ENCODE assay signal across 9 mouse cellular contexts in the genomic region with DNA sequence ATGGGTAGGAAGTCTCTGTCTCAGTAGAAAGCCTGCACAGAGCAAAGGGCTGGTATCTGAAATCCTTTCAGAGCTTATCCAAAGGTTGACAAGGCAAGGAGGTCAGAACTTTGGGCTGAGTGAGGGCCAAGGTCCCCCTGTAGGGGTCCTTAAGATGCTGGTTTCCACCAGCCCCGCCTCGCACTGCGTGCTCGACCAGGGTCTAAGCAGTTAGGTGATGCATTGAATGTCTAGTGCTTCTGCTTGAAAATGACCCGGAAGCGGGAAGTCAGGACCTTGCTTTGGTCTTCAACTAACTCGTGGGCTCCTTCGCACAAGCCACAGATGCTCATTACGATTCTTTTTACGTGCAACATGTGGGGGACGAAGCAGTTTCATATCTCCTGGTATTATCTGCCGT. TPM values are rescaled to one million over a fixed set of nuclear protein-coding genes. Genes with fewer than 3 reads are reported as not detected.
A peak's percentile ranks its signal among the peaks of the same experiment; 100 is the strongest.
DNase-seq lines count a peak whose midpoint lies in the region; ATAC-seq lines count a peak whose summit lies in the region.
"Had no signal": no experiment of that assay in that cellular context is flagged by ENCODE, and none has a peak within 500 bp of the region (broad histone marks: within the 10 kb centered on the region; RNA-seq: fewer than 3 reads in every experiment).

No protein-coding gene starts in this region.

- WGBS in kidney, embryonic 15.5 days: 2% methylated on average over 12 of the region's 12 CpGs
- 0% methylated on average over 12 of the region's 12 CpGs for WGBS in embryonic facial prominence, embryonic 14.5 days
- WGBS in intestine, embryonic 14.5 days: 2% methylated on average over 12 of the region's 12 CpGs
- WGBS in midbrain, embryonic 16.5 days: 1% methylated on average over 12 of the region's 12 CpGs

- H3K4me2 ChIP-seq in kidney, embryonic 15.5 days: peak overlapping the region; percentile 99
- peak overlapping the region; percentile 99 for H3K4me2 ChIP-seq in embryonic facial prominence, embryonic 14.5 days (ENCODE audit: low read depth, low read length)
- H3K4me2 ChIP-seq in intestine, embryonic 14.5 days (ENCODE audit: low read length): peak overlapping the region; percentile 94
- peak overlapping the region; percentile 91 for H3K4me2 ChIP-seq in midbrain, embryonic 16.5 days (ENCODE audit: low read length)

- H3K4me1 ChIP-seq in kidney, embryonic 15.5 days: peaks cover 30% of the 10 kb centered on the region
- H3K4me1 ChIP-seq in embryonic facial prominence, embryonic 14.5 days (ENCODE audit: control insufficient read depth, insufficient read depth, low read length): peaks cover 9% of the 10 kb centered on the region
- peaks cover 22% of the 10 kb centered on the region for H3K4me1 ChIP-seq in intestine, embryonic 14.5 days (replicated peaks; ENCODE audit: control insufficient read depth, insufficient read depth, low read length)
- peaks cover 19% of the 10 kb centered on the region for H3K4me1 ChIP-seq in midbrain, embryonic 16.5 days (ENCODE audit: control insufficient read depth, insufficient read depth, low read length)

- H3K36me3 ChIP-seq in kidney, embryonic 15.5 days: no peaks in the 10 kb centered on the region
- no peaks in the 10 kb centered on the region for H3K36me3 ChIP-seq in embryonic facial prominence, embryonic 14.5 days (ENCODE audit: control insufficient read depth, insufficient read depth, low read length)
- no peaks in the 10 kb centered on the region for H3K36me3 ChIP-seq in intestine, embryonic 14.5 days (ENCODE audit: control insufficient read depth, insufficient read depth, low read length)
- no peaks in the 10 kb centered on the region for H3K36me3 ChIP-seq in midbrain, embryonic 16.5 days (ENCODE audit: control insufficient read depth, insufficient read depth, low read length)

- ATAC-seq in kidney, embryonic 15.5 days (replicated peaks; ENCODE audit: low FRiP score): no peak
- no peak for ATAC-seq in embryonic facial prominence, embryonic 14.5 days (ENCODE audit: low read depth)
- no peak for ATAC-seq in intestine, embryonic 14.5 days (replicated peaks; ENCODE audit: low FRiP score, low TSS enrichment, low read depth)
- ATAC-seq in midbrain, embryonic 16.5 days: no peak

- no peak for DNase-seq in kidney, adult 11 months
- DNase-seq in embryonic facial prominence, embryonic 14.5 days (ENCODE audit: low spot score): no peak
- DNase-seq in intestine, embryonic 14.5 days (ENCODE audit: low spot score): no peak
- no peak for DNase-seq in frontal cortex, postnatal 14 days (ENCODE audit: low spot score in 2 of 2)
- DNase-seq in spleen, postnatal 10 days (ENCODE audit: low spot score in 2 of 2): no peak
- no peak for DNase-seq in ovary, adult 18-20 months (ENCODE audit: low spot score)
- DNase-seq: thymus, postnatal 4 days had no signal

- H3K4me3 ChIP-seq in kidney, embryonic 15.5 days (replicated peaks): peak overlapping the region; percentile 55
- peak overlapping the region; percentile 59 for H3K4me3 ChIP-seq in embryonic facial prominence, embryonic 14.5 days (ENCODE audit: low read depth, low read length)
- H3K4me3 ChIP-seq in intestine, embryonic 14.5 days (ENCODE audit: low read depth, low read length): peak overlapping the region; percentile 51
- peak overlapping the region; percentile 84 for H3K4me3 ChIP-seq in midbrain, embryonic 16.5 days (ENCODE audit: low read depth, low read length)

- H3K27ac ChIP-seq in kidney, embryonic 15.5 days: no peak overlapping the region
- H3K27ac ChIP-seq in embryonic facial prominence, embryonic 14.5 days (replicated peaks; ENCODE audit: low read depth, low read length): no peak overlapping the region
- H3K27ac ChIP-seq in intestine, embryonic 14.5 days (ENCODE audit: low read depth): no peak overlapping the region
- H3K27ac ChIP-seq in midbrain, embryonic 16.5 days (ENCODE audit: low read length): no peak overlapping the region; the same call in 1 of the 2 replicates

- no peaks in the 10 kb centered on the region for H3K9me3 ChIP-seq in kidney, embryonic 15.5 days (replicated peaks)
- H3K9me3 ChIP-seq in embryonic facial prominence, embryonic 14.5 days (ENCODE audit: control insufficient read depth, low read length): no peaks in the 10 kb centered on the region
- H3K9me3 ChIP-seq in intestine, embryonic 14.5 days (ENCODE audit: control insufficient read depth, low read length): no peaks in the 10 kb centered on the region
- no peaks in the 10 kb centered on the region for H3K9me3 ChIP-seq in midbrain, embryonic 16.5 days (replicated peaks; ENCODE audit: control insufficient read depth, low read length, poor library complexity, severe bottlenecking)

- H3K9ac ChIP-seq in kidney, embryonic 15.5 days: no peak overlapping the region
- H3K9ac ChIP-seq in embryonic facial prominence, embryonic 14.5 days (ENCODE audit: low read depth, low read length): peak overlapping the region; percentile 45; the same call in 1 of the 2 replicates
- no peak overlapping the region for H3K9ac ChIP-seq in intestine, embryonic 14.5 days (ENCODE audit: low read length)
- H3K9ac ChIP-seq in midbrain, embryonic 16.5 days (ENCODE audit: low read depth, low read length): peak overlapping the region; percentile 57

- H3K27me3 ChIP-seq in kidney, embryonic 15.5 days: peaks cover 85% of the 10 kb centered on the region
- H3K27me3 ChIP-seq in embryonic facial prominence, embryonic 14.5 days (replicated peaks; ENCODE audit: control insufficient read depth, insufficient read depth, low read length): peaks cover 68% of the 10 kb centered on the region
- peaks cover 66% of the 10 kb centered on the region for H3K27me3 ChIP-seq in intestine, embryonic 14.5 days (replicated peaks; ENCODE audit: control insufficient read depth, insufficient read depth, low read length)
- no peaks in the 10 kb centered on the region for H3K27me3 ChIP-seq in midbrain, embryonic 16.5 days (ENCODE audit: control insufficient read depth, insufficient read depth, low read depth, low read length)

RNA-seq across cellular contexts. Expression of a gene that starts 2.3 kb away (rescaled TPM):
- 0.96 and 1.1 TPM in 2 replicates for polyA plus RNA-seq in kidney, embryonic 15.5 days (2015; fragmentation: Nextera tagmentation; extraction: Ambion mirVana)
- 4.4 and 4.7 TPM in 2 replicates for polyA plus RNA-seq in embryonic facial prominence, embryonic 14.5 days (2014; fragmentation: Nextera tagmentation; extraction: Ambion mirVana)
- polyA plus RNA-seq in intestine, embryonic 14.5 days (2014; fragmentation: Nextera tagmentation; extraction: Ambion mirVana): 3.5 and 3.7 TPM in 2 replicates
- polyA plus RNA-seq in midbrain, embryonic 16.5 days (2015; fragmentation: Nextera tagmentation; extraction: Ambion mirVana): 25.1 and 27.9 TPM in 2 replicates

Comparison
In these comparisons a context has a peak if more than half of its experiments do, and no peak if none do; other contexts are left out.
1. H3K9ac ChIP-seq: peak in embryonic facial prominence, embryonic 14.5 days (single experiment) and midbrain, embryonic 16.5 days (single experiment); none in kidney, embryonic 15.5 days (single experiment) and intestine, embryonic 14.5 days (single experiment).
2. Peak in every context shown above with its lines, with median percentiles within 50 percentile points of each other: H3K4me2 ChIP-seq and H3K4me3 ChIP-seq.